Mouse (Mus musculus) C2C12 (cell line): Measurements from ENCODE around the gene Rhag.

Experiments
- CEBPB ChIP-seq: IDR thresholded peaks from one replicate; pipeline ENCODE4 v1.6.1; 2011; ENCODE audit warnings: low read depth, mild to moderate bottlenecking, control low read depth, moderate library complexity
- CTCF ChIP-seq: IDR thresholded peaks from one replicate; pipeline ENCODE4 v1.5.1; 2011; ENCODE audit not compliant: control insufficient read depth, insufficient read depth, insufficient read length

DNA sequence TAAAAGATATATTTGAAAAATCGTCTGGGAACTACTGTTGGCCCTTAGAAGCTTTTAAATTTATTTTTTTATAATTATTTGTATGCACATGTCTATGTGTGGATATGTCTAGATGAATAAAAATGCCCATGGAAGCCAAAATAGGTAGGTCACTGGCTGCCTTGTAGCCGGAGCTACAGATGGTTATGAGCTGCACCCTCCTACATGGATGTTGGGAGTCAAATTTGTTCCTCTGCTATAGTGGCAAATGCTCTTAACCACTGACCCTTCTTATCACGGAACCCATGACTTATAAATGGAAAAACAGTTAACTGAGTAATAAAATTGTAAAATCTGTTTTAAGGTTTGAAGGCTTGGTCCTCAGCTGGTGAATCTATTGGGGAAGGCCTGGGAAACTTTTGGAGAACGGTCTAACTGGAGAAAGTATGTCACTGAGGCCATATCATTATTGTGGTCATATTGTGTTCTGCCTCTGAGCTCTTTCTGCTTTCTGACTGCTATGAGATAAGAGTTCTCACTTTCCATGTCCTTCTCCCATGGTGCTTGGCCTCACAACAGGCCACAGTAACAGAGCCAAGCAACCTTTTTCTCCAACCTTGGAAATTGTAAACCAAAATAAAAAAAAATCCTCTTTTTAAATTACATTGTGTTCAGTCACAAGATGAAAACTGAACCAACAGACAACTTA, 77.1 kb downstream of the Rhag start:
- TF ChIP-seq CTCF: no peak
- TF ChIP-seq CEBPB: no peak
